8 mouse cellular contexts compared by ENCODE assay signal in genomic region chr5:27651879-27652814, GRCm38 (mm10).
DNase-seq lines count a peak whose midpoint lies in the region; TF ChIP-seq lines count a peak whose summit lies in the region.

No protein-coding gene starts in this region.

- no peak for TF ChIP-seq POLR2A in lung, adult 2 months (IDR thresholded peaks at IDR 0.05; ENCODE audit: borderline replicate concordance, extremely low read depth, low read depth, low read length)

- 51% methylated on average over 8 of the region's 8 CpGs for WGBS in lung, adult 2 months

- H3K4me1 ChIP-seq in lung, adult 2 months (ENCODE audit: control insufficient read depth, insufficient read depth, low read length) = no peaks in the 10 kb centered on the region

- peak; percentile 18 for DNase-seq in lung, adult 2 months
- DNase-seq in lung, adult 18-20 months = no peak
- peak; percentile 18 for DNase-seq in adipocyte (ENCODE audit: low spot score)
- DNase-seq in cerebellum, postnatal 25 days = peak; percentile 43 to 72
- DNase-seq in kidney, adult 9 months = peak; percentile 8
- DNase-seq in mesoderm, embryonic 11.5 days (ENCODE audit: low read depth, low spot score) = peak; percentile 74
- DNase-seq in thymus, postnatal 25 days = peak; percentile 13
- DNase-seq in heart, adult 8-10 months (ENCODE audit: low spot score) = no peak

- peak; percentile 14; the same call in 1 of the 2 replicates for TF ChIP-seq CTCF in lung, adult 2 months (IDR thresholded peaks at IDR 0.05; ENCODE audit: insufficient read depth, low read length)

- no peak overlapping the region for H3K4me3 ChIP-seq in lung, adult 2 months (replicated peaks; ENCODE audit: extremely low read depth, low read depth, low read length)

Comparison
In these comparisons a context has a peak if more than half of its experiments do, and no peak if none do; other contexts are left out.
1. DNase-seq: peak in lung, adult 2 months (single experiment), adipocyte (single experiment), cerebellum, postnatal 25 days (2 of 2), kidney, adult 9 months (single experiment), mesoderm, embryonic 11.5 days (single experiment) and thymus, postnatal 25 days (single experiment); none in lung, adult 18-20 months (0 of 2) and heart, adult 8-10 months (single experiment).